16 mouse cellular contexts compared by ENCODE assay signal in genomic region chr3:148866633-148867032, GRCm38 (mm10).
"Had no signal": no experiment of that assay in that cellular context is flagged by ENCODE, and none has a peak within 500 bp of the region (broad histone marks: within the 10 kb centered on the region; RNA-seq: fewer than 3 reads in every experiment).

No protein-coding gene starts in this region.

- H3K9me3 ChIP-seq: kidney, embryonic 15.5 days; liver, embryonic 12.5 days; liver, embryonic 15.5 days; lung, embryonic 15.5 days; megakaryocyte, embryonic 14.5 days had no signal

- DNase-seq: kidney, adult 8-10 months; kidney, postnatal 10 days; kidney, postnatal 36 days; layer of hippocampus, postnatal 36 days; lung, adult 18-20 months; midbrain, embryonic 14.5 days; thymus, adult 18-20 months; thymus, postnatal 36 days had no signal

- H3K4me3 ChIP-seq: kidney, embryonic 15.5 days; left cerebral cortex, adult 2 months; liver, embryonic 12.5 days; liver, embryonic 15.5 days; lung, embryonic 15.5 days had no signal

- H3K27me3 ChIP-seq: kidney, embryonic 15.5 days; liver, embryonic 12.5 days; liver, embryonic 15.5 days; lung, embryonic 15.5 days; megakaryocyte, embryonic 14.5 days had no signal

- H3K36me3 ChIP-seq: liver, embryonic 15.5 days had no signal

- H3K27ac ChIP-seq: left cerebral cortex, adult 2 months; liver, embryonic 12.5 days; liver, embryonic 15.5 days; lung, embryonic 15.5 days; macrophage had no signal

- ATAC-seq: liver, embryonic 12.5 days had no signal

- H3K4me2 ChIP-seq: kidney, embryonic 15.5 days; liver, embryonic 15.5 days; lung, embryonic 15.5 days; midbrain, embryonic 11.5 days had no signal

- H3K9ac ChIP-seq: kidney, embryonic 15.5 days; liver, embryonic 12.5 days; liver, embryonic 15.5 days; lung, embryonic 15.5 days had no signal

- H3K4me1 ChIP-seq: liver, embryonic 15.5 days; lung, embryonic 15.5 days had no signal
